Mouse (Mus musculus) T-helper 2 cell (primary cell): ENCODE measurements around the gene Scd4.

ENCODE experiments used
- in situ Hi-C: fragments of 300-600 bp; cut with MboI, MseI; formaldehyde crosslinking; loops from one replicate; pipeline ENCODE4 v1.15.1; 2025; ENCODE audit warnings: high pct_unique_total_duplicates

The Scd4 gene

DNA sequence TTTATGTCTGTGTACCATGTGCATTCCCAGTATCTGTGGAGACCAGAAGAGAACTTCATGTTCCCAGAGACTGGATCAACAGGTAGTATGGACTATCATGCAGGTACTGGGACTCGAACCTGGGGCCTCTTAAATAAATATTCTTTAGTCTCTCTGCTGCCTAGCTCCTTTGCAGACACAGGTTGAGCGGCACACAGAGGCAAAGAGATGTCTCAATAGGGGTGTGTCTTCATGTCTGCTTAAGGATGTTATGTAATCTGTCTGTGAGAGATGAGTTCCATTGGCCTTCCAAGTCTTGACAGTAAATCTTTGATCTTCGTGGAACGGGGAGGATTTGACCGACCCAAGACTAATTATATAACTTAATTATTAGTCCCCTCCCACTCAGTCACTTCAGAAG, 37.3 kb downstream of the Scd4 start:
- in situ Hi-C loops: loop anchor here (5.0 kb wide), 1 partner anchor 47 kb away; no protein-coding TSS in a partner anchor

DNA sequence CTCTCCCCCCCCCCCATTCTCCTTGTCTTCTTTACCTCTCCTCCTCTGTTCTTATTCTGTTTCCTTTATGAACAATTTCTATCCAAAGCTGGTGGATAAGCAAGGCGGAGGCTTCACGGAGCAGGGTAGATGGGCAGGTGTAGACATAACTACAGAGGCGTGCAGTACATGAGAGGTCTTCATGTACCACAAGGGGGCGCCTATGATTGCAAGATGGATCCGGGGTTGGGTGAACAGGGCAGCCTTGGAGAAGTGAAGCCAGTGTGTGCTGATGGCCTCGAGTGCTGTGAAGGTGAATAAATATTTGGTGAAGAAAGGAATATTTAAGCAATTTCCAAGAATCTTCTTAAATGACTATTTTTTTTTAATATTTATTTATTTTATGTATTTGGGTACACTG, 40.1 kb downstream of the Scd4 start:
- in situ Hi-C loops: loop anchor here (5.0 kb wide), 1 partner anchor 44 kb away; no protein-coding TSS in a partner anchor

DNA sequence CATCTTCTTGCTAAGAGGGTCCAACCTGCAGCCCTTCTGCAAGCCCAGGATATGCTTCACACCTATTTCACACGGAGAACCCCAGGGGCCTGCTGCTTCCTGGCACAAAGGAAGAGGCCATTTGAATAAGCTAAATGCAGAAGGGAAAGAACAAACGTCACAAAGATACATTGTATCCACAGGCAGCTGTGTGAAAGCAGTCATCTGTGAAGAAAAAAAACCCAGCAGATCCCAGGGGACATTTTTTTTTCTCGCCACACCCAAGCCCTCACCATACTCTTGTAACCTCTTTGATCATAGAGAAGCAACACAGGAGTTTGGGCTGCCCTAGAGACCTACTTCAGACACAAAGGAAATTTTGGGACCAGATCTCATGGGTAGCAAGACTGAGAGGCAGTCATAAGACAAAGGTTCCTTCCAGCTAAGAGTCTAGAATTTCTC, 43.6 kb downstream of the Scd4 start:
- in situ Hi-C loops: no loop called here

DNA sequence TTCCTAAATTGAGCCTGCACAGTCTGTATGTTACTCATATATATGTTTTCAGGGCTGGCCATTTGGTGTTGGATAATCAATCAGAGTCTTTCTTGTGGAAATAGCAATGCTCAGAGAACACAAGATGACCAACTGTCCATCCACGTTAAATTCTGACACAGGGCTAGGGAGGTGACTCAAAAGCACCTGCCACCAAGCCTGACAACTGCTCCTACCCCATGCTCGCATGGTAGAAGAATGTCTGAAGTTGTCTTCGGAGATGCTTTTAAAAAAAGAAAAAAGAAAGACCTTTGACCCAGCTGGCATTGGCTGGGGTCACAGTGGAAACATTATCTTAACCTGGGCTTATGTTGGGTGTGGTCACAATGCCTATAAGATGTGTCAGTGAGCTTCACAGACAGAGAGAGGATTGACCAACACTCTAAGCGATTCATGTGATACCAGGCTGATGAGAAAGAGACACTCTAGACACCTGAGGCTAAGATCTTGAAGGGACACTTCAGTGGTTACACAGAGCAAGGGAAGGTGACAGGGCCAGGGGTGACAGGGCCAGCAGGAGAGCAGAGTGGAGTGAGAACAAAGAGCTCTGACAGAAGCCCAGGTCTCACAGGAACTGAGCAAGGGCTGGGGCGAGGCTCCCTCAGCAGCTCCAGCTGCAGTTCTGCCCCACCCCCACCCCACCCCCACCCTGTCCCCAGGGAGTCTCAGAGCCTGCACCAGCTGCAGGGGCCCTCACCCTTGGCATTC, 44.9 kb downstream of the Scd4 start:
- in situ Hi-C loops: no loop called here

DNA sequence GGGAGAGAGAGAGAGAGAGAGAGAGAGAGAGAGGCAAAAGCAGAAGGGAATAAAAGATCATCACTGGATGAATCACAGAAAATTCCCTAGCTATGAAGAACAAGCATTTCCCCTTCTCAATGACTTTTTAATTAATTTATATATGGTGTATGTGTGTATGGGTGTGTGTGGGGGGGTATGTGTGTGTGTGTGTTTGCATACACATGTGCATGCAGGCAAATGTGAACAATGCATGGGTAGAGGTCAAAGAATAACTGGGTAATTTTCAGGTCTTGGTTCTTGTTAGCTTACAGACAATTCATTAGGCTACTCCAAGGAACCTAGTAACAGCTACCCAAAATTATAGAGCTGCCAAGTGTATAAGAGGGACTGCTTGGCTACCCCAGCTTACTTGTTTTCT, 46.2 kb downstream of the Scd4 start:
- in situ Hi-C loops: no loop called here

DNA sequence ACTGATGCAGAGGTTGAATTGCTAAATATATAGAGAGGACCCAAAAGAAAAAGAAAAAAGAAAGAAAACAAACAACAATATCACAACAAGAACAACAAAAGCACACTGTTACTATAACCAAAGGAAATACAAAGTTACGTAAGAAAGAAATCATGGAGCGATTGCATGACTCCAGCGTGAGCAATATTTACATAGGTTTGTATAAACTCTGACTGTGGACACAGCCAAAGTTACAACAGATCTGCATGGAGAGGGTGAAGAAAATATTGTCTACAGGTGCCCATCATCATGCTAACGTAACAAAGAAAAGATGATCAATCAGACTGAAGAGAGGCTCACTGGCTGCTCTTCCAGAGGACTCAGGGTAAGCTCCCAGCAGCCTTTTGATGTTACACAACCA, 47.2 kb downstream of the Scd4 start:
- in situ Hi-C loops: no loop called here

DNA sequence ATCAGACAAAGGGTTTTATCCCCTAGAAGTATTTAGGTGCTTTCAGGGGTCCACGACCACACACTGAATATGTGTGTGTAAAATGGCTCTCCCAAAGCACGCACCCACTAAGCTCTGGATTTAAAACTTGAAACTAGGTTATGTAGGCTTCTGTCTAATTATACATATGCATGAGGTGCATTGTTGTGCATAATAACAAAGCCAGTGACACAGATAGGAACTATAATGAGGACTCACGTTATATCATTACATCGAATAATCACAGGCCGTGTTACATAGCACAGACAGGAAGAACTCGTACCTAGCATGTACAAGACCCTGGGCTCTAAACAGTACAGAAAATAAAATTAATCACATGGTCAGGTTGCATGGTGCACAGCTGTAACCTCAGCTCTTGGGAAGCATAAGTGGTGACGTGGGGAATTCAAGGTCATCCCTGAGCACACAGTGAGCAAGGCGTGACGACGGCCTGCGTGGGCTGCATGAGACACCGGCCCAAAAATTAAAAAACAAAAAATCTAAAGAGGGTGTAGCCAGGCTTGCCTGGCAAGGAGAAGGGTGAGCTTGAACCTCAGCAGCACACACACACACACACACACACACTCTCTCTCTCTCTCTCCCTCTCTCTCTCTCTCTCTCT, 49.9 kb downstream of the Scd4 start:
- in situ Hi-C loops: no loop called here

DNA sequence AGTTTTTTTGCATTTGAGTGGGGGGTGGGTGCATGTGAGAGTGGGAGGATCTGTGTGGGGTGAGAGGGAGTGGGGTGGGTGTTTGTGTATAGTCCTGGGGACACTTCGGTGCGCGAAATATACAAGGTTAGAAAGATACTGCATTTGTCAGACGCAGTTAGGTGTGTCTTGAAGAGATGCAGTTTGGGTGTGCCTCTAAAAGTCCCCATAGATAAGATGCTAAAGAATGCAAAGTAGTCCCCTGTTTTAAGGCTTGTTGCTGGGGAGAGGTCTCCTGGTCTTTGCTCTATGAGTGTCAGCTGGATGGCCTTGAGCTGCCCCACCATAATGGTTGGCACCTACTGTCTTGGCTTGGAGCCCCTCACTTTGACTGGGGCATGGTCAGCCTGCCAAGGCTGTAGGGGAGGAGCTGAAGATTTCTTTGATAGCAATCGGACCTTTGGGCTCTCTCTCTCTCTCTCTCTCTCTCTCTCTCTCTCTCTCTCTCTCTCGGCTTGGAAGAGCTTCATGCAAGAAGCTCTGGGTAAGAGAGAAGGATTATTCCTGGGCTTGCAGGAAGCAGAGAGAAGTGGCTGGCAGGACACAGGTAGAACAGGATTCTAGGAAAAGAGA, 53.1 kb downstream of the Scd4 start:
- in situ Hi-C loops: no loop called here

DNA sequence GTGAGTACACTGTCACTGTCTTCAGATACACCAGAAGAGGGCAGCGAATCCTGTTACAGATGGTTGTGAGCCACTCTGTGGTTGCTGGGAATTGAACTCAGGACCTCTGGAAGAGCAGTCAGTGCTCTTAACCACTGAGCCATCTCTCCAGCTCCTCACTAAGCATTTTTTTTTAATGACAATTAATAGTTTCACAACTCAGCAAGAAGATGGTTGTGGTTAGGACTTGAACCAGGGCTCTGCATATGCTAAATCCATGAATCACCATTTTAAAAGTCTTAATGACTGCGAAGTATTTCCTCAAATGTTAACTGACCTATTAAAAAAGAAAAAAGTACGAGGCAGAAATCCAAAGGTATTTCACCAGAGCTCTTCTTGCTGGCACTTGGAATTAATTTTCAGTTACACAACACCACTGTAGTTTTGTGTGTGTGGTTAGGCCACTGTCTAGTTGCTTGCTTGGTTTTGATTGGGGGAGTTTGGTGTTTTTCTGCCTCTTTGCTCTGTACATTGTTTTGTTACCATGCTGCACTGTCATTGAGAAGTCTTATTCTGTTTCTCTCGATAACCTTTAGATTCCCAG, 54.3 kb downstream of the Scd4 start:
- in situ Hi-C loops: no loop called here

DNA sequence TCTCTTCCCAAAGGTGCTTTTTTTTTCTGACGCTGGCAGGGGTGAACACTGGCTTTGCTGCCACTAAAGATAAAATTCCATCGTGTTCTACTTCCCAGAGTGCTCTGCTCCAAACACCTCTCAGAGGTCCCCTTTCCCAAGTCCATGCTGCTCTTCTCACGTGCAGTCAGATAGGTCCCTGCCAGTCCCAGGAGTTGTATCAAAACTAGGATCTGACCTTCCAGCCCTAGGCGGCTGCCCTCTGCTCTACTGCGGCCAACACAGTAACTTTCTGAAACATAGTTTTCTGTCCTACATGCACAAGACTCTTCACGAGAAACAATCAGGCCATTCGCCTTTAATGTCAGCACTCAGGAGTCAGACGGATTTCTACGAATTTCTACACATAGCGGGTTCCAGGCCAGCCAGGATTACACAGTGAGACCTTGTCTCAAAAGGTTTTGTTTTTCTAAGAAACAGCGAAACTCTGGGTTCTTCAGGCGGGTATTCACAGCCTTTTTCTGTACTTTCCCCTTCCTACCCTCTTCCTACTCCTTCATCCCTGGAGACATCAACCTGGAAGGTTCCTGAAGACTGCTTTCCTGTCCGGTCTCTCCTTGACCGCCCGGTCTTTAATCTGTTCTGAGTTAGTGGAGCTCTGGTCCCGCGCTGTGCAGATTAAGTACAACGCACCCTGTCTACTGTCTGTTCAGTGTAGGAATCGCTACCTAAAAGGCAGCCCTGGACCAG, 55.0 kb downstream of the Scd4 start:
- in situ Hi-C loops: no loop called here

DNA sequence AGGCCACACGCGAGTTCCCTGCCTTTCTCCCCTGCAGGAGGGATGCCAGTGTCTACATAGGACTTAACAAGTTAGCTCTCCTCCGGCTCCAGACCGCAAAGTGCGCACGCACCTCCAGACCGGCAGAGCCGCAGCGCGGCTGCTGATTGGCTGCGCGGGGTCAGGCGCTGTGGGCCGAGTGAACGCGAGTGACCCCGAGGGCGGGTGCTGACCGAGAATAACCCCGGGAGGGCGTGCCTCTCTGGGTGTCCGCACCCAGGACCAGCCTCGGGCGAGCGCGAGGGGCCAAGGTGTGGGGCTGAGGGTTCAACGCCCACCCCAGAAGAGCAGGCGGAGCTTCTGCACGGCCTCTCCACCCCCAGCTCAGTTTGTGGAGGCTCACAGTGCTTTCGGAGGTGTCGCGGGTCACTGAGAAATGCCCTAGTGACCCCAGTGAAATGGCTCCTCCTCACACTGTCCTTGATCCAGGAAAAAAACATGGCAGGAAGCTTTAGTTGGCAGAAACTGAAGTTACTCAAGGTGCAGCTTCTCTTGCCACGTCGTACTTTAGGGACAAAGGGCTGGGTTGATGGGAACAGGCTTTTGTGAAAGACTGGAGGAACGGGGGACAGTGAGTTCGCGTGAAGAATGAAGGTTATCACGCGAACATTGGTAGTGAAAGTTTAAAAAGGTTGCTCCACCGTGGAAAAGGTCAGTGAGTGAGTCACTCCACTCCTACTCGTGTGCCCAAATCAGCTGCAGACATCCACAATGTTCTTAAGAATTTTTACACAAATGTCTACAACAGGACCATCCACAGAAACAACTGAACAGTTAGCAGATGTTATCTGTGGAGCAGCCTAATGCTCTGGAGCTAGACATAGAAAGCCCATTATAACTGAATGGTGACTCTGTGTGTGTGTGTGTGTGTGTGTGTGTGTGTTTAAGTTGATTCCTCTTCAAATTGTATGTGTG, 55.9 kb downstream of the Scd4 start:
- in situ Hi-C loops: no loop called here

DNA sequence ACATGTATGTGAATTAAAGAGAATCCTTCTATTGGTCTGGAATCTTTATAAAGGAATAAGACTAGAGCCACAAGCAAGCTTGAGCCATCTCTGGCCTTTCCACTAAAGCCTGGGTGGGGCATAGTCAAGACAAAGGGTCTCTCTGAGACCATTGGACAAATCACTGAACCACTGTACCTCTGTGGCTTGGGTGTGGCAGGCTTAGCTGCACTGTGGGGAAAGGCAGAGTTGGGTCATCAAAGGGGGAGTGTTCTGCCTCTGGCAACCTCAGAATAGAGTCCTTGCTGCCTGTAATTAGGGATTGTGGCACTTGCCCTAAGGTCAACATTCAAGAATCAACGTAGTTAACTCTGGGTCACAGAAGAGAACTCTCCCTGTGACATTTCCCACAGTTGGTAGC, 56.6 kb downstream of the Scd4 start:
- in situ Hi-C loops: no loop called here

DNA sequence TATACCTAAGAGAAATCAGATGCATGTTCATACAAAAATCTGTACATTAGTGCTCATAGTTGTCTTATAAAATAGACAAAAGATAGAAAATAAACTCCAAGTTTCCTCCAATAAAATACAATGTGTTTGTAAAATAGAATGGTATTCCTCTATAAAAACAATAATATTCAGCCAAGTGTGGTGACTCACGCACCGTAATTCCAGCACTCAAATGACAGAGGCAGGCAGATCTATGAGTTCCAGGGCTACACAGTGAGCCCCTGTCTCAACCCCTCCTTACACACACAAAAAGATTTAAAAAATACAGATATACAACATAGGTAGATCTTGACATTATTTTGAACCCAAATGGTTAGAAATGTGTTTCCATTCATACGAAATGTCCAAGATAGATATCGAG, 59.0 kb downstream of the Scd4 start:
- in situ Hi-C loops: no loop called here

DNA sequence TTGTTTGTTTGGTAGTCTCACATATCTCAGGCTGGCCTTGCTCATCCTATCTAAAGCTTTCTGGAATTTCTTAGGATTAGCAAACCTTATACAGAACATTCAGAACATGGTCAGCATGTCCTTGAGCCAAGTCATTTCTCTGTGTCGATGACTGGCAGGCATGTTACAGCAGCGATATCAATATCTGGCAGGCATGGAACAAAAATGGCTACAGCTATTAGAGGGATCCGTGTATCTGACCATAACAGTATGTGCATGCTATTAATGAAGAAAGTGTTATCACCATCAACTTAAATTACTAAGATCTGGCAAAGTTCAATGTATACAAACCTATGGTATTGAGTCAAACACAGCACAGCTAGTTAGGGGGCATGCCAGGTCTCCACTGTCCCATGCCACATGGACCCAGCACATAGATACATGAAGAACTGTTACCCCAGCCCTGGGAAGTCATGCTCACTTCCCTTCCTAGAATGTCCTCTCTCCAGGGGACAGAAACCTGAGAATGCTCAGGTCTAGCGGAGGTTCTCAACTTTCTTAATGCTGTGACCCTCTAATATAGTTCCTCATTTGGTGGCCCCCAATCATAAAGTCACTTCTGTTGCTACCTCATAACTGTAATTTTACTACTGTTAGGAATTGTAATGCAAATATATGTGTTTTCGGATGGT, 59.6 kb downstream of the Scd4 start:
- in situ Hi-C loops: no loop called here

DNA sequence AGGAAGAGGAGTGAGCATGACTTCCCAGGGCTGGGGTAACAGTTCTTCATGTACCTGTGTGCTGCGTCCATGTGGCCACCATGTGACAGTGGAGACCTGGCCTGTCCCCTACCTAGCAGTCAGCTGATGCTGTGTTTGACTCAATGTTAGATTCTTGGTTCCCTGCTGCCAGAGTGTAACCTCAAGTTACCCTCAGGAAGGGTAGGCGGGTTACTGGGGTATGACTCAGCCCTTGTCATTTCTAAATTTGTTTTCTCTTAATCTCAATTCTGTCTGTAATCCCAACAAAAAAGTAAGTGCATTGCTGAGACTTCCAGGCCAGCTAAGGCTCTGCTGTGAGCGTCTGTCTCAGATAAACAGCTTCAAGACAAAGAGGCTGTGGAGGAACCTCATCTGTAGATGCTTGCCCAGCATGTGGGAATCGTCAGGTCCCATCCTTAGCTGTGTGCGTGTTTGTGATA, 61.1 kb downstream of the Scd4 start:
- in situ Hi-C loops: no loop called here

DNA sequence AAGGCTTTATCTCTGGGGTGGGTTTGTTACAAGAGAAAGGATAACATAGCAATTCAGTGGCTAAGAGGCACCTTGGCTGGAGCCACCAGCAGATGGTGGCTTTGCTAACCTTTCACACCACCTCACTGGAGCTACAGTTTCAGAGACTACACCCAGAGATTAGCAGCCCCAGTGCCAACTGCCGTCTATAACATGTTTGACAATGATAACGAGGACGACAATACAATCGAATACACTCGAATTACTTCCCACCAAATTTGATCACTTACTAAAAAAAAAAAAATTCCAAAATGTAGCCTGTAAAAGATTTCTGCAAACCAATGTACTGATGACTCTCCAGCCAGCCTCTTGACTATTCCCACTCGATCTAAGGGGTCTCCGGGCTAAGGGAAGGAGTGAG, 62.1 kb downstream of the Scd4 start:
- in situ Hi-C loops: no loop called here
